Mouse (Mus musculus) embryonic facial prominence, embryonic 14.5 days (tissue): Measurements from ENCODE around the gene Akt1. TPM values are rescaled to one million over a fixed set of nuclear protein-coding genes. Genes with fewer than 3 reads are reported as not detected.

Source experiments
- ATAC-seq: fragments of 200-750 bp; cut with Nextera tagmentation; 2 replicates; pipeline ENCODE4 v1.8.0; 2017; ENCODE audit warnings: low read depth, moderate number of reproducible peaks, moderate TSS enrichment
- DNase-seq: peaks from one replicate; pipeline ENCODE4 v3.0.0-alpha.2; 2015; ENCODE audit warnings: low spot score
- H3K27ac ChIP-seq: fragments of 300-500 bp; sonication (generic); replicated peaks from 2 replicates; pipeline ENCODE4 v1.5.1; 2014; ENCODE audit warnings: low read depth, mild to moderate bottlenecking, low read length, moderate library complexity
- H3K27me3 ChIP-seq: fragments of 300-500 bp; sonication (generic); replicated peaks from 2 replicates; pipeline ENCODE4 v1.6.1; 2014; ENCODE audit warnings: low read length; ENCODE audit not compliant: control insufficient read depth, insufficient read depth
- H3K36me3 ChIP-seq: fragments of 300-500 bp; sonication (generic); 2 replicates; pipeline ENCODE4 v1.6.1; 2014; ENCODE audit warnings: low read length, mixed read lengths; ENCODE audit not compliant: control insufficient read depth, insufficient read depth
- H3K4me1 ChIP-seq: fragments of 300-500 bp; sonication (generic); 2 replicates; pipeline ENCODE4 v1.6.1; 2014; ENCODE audit warnings: antibody characterized with exemption, low read length; ENCODE audit not compliant: control insufficient read depth, insufficient read depth
- H3K4me2 ChIP-seq: fragments of 300-500 bp; sonication (generic); 2 replicates; pipeline ENCODE4 v1.6.1; 2014; ENCODE audit warnings: low read depth, mild to moderate bottlenecking, low read length, moderate library complexity, mixed read lengths
- H3K4me3 ChIP-seq: fragments of 300-500 bp; sonication (generic); 2 replicates; pipeline ENCODE4 v1.5.1; 2014; ENCODE audit warnings: low read depth, mild to moderate bottlenecking, low read length
- H3K9ac ChIP-seq: fragments of 300-500 bp; sonication (generic); 2 replicates; pipeline ENCODE4 v1.6.1; 2014; ENCODE audit warnings: low read depth, mild to moderate bottlenecking, low read length, moderate library complexity, mixed read lengths
- H3K9me3 ChIP-seq: fragments of 300-500 bp; sonication (generic); 2 replicates; pipeline ENCODE4 v1.6.1; 2016; ENCODE audit warnings: low read length; ENCODE audit not compliant: control insufficient read depth
- WGBS: fragments of 180-500 bp; shearing (Covaris S2); extraction: QIAGEN DNeasy Blood & Tissue Kit; methylation state at CpG from one replicate; pipeline ENCODE4 v1.1.7; 2014; 5-methylcytosine and 5-hydroxymethylcytosine counted together
- polyA plus RNA-seq: library from polyadenylated mRNA; unstranded; fragments of >200 nt; fragmentation: Nextera tagmentation; extraction: Ambion mirVana; gene quantifications from 2 replicates; pipeline ENCODE4 v1.2.1, GENCODE M21; 2014

Gene Akt1
- polyA plus RNA-seq, 1 experiment from 2014 or later, result 84.0 TPM

DNA sequence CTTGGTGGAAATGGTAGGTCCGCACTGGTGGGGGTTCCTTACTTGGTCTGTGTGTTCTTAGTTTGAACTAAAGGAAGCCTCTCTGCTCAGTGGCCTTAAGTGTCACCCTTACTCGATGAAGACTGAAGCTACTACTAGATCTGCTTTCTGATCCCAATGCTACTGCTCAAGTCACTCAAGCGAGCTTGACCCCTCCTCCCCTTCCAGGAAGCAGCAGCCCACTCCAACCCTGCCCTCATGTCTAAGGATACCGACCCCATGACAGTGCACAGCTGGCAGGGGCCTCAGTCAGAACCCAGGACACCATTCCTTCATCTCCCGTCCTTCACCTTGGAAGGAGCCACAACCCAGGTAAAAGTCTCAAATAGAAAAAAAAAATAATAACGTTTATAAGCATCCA is 45.5 kb upstream of the Akt1 start, which contains the start of gene Cep170b:
TSS of gene Cep170b (plus strand) at position 240 of the 400 bp plus-strand sequence.
- DNase-seq, result no peak
- Histone ChIP-seq H3K27me3 (0 out of 2 replicates have a peak, but pooled peaks cover 5% of the 10 kb centered on the region), H3K4me3 (peak within 1 kb of the TSS; percentile 85), H3K4me2 (peak within 1 kb of the TSS; percentile 88), H3K9me3 (no peaks in the 10 kb centered on the region), H3K36me3 (0 out of 2 replicates have a peak, but pooled peaks cover 5% of the 10 kb centered on the region), H3K9ac (peak within 1 kb of the TSS; percentile 89; the same call in 1 of the 2 replicates), H3K27ac (peak within 1 kb of the TSS; percentile 82; the same call in 1 of the 2 replicates), H3K4me1 (peaks cover 24% of the 10 kb centered on the region)
- WGBS, result 71% methylated on average over 6 of the region's 6 CpGs
- ATAC-seq, result no peak

DNA sequence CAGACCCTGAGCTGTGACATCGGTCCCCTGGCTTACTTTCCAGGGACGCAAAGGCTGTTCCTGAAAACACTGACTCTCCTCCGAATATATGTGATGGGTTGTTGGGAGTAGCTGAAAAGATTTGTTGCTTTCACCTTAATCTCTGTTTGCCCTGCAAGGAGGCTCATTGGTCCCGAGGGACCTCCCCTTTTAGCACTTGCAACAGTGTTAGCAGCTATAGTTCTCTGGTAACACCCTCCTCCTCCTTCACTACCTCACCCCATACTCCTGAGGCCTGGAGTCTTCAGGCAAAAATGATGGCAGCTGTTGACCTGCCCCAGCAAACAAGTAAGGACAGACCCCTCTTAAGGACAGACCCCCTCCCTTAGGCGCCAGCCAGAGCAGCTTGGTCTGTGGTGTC is 44.3 kb upstream of the Akt1 start:
- 65% methylated on average over 5 of the region's 5 CpGs for WGBS
- Histone ChIP-seq H3K4me1 (peaks cover 19% of the 10 kb centered on the region), H3K27ac (no peak overlapping the region), H3K9me3 (no peaks in the 10 kb centered on the region), H3K36me3 (no peaks in the 10 kb centered on the region), H3K9ac (no peak overlapping the region), H3K27me3 (0 out of 2 replicates have a peak, but pooled peaks cover 5% of the 10 kb centered on the region), H3K4me3 (no peak overlapping the region), H3K4me2 (no peak overlapping the region)
- ATAC-seq, result no peak
- no peak for DNase-seq

DNA sequence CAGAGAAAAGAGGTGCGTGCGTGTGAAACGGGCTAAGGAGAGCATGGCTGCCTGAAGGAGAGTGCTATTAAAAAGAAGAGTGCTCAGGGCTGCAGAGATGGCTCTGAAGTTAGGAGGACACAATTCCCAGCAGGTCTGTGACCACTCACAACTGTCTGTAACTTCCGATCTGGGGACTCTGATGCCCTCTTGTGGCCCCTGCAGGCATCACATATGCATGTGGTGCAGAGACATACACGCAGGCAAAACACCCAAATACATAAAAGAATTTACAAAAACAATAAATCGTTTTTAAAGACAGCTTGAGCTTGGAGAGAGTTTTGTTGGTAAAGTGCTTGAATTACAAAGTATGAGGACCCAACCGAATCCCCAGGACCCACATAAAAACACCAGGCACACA is 42.5 kb upstream of the Akt1 start:
- DNase-seq (no peak), ATAC-seq (no peak)
- Histone ChIP-seq H3K4me2 (no peak overlapping the region), H3K27ac (no peak overlapping the region), H3K9me3 (no peaks in the 10 kb centered on the region), H3K4me3 (no peak overlapping the region), H3K36me3 (no peaks in the 10 kb centered on the region), H3K4me1 (0 out of 2 replicates have a peak, but pooled peaks cover 7% of the 10 kb centered on the region), H3K9ac (no peak overlapping the region), H3K27me3 (0 out of 2 replicates have a peak, but pooled peaks cover 5% of the 10 kb centered on the region)
- 28% methylated on average over 7 of the region's 7 CpGs for WGBS

DNA sequence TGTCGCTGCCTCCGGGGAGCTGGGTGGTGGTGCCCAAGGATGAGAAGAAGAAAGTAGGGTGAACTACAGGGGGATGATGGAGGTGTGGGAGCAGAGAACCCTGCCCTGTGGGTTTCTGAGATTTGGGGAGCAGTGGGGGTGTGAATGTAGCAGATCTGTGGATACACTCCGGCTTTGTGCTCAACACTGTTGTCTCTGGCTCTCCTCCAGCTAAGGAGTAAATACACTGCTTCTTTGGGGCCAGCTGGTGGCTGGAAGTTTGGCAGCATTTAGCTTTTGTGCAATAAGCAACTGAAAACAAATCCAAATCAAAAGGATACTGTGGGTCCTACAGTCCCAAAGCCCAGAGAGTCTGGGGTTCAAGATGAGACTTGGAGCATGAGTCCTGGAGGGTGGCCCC is 39.3 kb upstream of the Akt1 start:
- Histone ChIP-seq H3K4me2 (no peak overlapping the region), H3K27ac (peak overlapping the region; percentile 58; the same call in 1 of the 2 replicates), H3K4me1 (no peaks in the 10 kb centered on the region), H3K4me3 (no peak overlapping the region), H3K9ac (no peak overlapping the region), H3K36me3 (no peaks in the 10 kb centered on the region), H3K27me3 (no peaks in the 10 kb centered on the region), H3K9me3 (no peaks in the 10 kb centered on the region)
- ATAC-seq (peak; percentile 50), DNase-seq (peak; percentile 85)
- 60% methylated on average over 3 of the region's 3 CpGs for WGBS

- H3K4me1 ChIP-seq, result no peaks in the 10 kb centered on the region
- ATAC-seq, result no peak
- no peak for DNase-seq
- no peak overlapping the region for H3K4me3 ChIP-seq
- H3K27me3 ChIP-seq, result peaks cover 13% of the 10 kb centered on the region
- H3K27ac ChIP-seq, result no peak overlapping the region
- 22% methylated on average over 8 of the region's 8 CpGs for WGBS
- H3K36me3 ChIP-seq, result no peaks in the 10 kb centered on the region
- H3K9ac ChIP-seq, result 0 out of 2 replicates have a peak overlapping the region, but pooled peaks have one; percentile 15
- H3K9me3 ChIP-seq, result no peaks in the 10 kb centered on the region
- H3K4me2 ChIP-seq, result no peak overlapping the region; the same call in 1 of the 2 replicates
These were observed 32.8 kb upstream of the Akt1 start for GRCm38 (mm10) chr12:112707573-112707869.

DNA sequence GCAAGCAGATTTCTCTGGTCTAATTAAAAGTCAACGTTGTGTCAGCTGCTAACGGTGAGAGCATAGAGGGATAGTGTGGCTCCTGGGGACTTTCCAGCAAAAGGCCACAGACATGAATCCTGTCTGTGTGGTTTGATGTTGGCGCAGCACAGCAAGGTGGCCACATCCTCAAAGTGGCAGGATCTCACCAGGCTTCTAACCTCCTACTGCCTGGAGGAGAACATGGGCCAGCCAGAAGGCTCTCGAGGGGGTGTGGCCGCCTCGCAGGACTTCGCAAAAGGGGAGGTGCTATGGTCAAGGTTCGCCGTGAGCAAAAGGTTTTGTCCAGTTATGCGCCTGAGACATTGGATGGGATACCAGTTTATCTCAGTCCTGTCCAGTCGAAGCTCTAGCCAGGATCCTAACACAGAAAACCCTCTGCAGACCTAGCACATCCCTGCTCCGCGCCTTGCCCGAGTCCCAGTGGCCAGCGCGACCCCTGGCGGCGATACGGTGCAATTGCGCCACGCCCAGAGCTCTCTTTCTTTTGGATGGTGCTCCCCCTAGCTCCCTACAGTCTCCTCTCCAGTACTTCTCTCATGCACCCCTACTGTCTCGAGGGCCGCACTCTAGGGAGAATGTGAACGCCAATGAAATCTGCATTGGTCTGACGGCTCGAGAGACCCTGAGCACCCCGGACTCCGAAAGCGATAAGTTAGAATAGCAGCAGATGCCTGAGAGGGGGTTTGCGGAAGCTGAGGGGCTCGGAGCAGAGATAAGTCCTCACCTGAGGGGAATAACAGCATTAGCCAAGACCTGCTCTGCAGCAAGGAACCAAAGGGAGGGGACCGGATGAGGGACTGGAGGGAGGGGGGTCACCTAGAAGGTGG is 32.3 kb upstream of the Akt1 start:
- ATAC-seq (peak; percentile 87), DNase-seq (peak; percentile 84)
- WGBS, result 14% methylated on average over 31 of the region's 32 CpGs
- Histone ChIP-seq H3K9ac (peak overlapping the region; percentile 42; the same call in 1 of the 2 replicates), H3K4me2 (peak overlapping the region; percentile 54), H3K4me1 (no peaks in the 10 kb centered on the region), H3K27ac (no peak overlapping the region), H3K4me3 (peak overlapping the region; percentile 29), H3K27me3 (peaks cover 13% of the 10 kb centered on the region), H3K36me3 (no peaks in the 10 kb centered on the region), H3K9me3 (no peaks in the 10 kb centered on the region)

DNA sequence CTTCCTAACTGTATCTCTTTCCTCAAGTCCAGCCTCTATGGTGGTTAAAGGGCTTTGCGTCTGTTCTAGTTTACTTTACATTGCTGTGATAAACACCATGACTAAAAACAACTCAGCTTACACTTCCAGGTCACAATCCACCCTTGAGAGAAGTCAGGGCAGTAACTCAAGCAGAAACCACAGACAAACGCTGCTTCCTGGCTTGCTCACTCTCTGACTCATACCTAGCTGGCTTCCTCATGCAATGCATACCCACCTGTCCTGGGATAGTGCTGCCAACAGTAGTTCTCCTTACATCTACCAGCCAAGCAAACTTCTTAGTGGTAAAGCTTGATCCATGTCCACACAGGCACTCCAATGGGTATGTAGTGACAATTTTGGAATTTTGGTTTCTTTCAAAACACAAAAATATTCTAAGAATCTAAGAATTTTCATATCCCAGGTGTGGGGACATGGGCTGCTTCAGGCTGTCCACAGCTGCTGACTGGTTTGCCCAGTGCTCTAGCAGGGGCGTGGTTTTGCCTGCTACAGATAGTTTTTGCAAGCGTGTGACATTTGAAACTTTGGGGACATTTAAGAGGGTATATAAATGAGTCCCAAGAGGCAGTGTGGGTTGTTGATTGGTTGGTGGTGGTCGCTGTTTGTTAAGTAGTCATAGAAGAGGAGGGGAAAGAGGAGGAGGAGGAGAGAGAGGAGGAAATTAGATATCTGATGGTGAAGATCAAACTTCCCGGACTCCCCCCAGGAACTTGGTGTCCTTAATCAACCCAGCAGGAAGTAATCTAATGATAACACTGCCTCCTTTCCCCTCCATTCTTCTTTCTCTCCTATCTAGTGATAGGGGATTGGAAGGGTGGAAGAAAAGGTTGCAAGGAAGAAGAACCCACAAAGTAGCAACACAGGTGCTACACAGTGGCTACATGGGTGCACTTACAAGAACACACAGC is 28.0 kb upstream of the Akt1 start:
- WGBS, result 46% methylated on average over 6 of the region's 6 CpGs

GRCm38 (mm10) chr12:112700522-112700921 is 25.8 kb upstream of the Akt1 start:
- H3K4me3 ChIP-seq, result no peak overlapping the region
- H3K27ac ChIP-seq, result no peak overlapping the region; the same call in 1 of the 2 replicates

More for the DNA sequence above, 28.0 kb upstream of the Akt1 start:
- no peaks in the 10 kb centered on the region for H3K36me3 ChIP-seq
- H3K9ac ChIP-seq, result no peak overlapping the region
- no peak overlapping the region for H3K4me2 ChIP-seq
- H3K27ac ChIP-seq, result no peak overlapping the region
- peaks cover 14% of the 10 kb centered on the region for H3K4me1 ChIP-seq
- DNase-seq, result peak; percentile 26
- H3K9me3 ChIP-seq, result no peaks in the 10 kb centered on the region
- H3K4me3 ChIP-seq, result no peak overlapping the region
- H3K27me3 ChIP-seq, result peaks cover 7% of the 10 kb centered on the region
- ATAC-seq, result no peak

More at GRCm38 (mm10) chr12:112700522-112700921, 25.8 kb upstream of the Akt1 start:
- Histone ChIP-seq H3K36me3 (no peaks in the 10 kb centered on the region), H3K9me3 (no peaks in the 10 kb centered on the region), H3K27me3 (no peaks in the 10 kb centered on the region), H3K9ac (peak overlapping the region; percentile 35; the same call in 1 of the 2 replicates), H3K4me2 (peak overlapping the region; percentile 38), H3K4me1 (peaks cover 14% of the 10 kb centered on the region)
- 2% methylated on average over 15 of the region's 15 CpGs for WGBS
- DNase-seq (peak; percentile 83), ATAC-seq (peak; percentile 84)
